Mouse (Mus musculus): Measurements from ENCODE around the gene Teddm2.

DNA sequence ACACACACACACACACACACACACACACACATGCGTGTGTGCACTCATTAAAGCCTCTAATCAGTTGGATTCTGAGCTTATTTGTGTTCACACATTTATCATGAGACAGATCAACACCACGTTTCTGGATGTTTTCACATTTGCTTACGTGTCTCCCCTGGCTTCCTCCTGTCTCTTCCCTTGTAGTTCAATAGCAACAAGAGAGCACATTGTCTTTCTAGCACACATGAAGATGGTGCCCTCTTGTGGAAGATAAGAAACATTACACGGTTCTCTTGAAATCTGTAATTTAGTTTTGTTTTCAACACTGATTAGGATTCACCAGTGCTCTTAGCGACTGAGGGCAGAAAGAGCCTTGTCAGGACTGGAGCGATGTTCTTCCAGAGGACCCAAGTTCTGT is 53.2 kb downstream of the Teddm2 start:
- TF ChIP-seq POLR2A (IDR thresholded peaks at IDR 0.05; ENCODE audit: low read depth, low read length) (no peak), CTCF (IDR thresholded peaks at IDR 0.05; ENCODE audit: extremely low read depth, insufficient read length, insufficient replicate concordance, low read depth, low read length) (peak; percentile 34; the same call in 1 of the 2 replicates)

All from small intestine, adult 2 months (tissue).